Mouse (Mus musculus) embryo, embryonic 9.5 days (tissue): Measurements from ENCODE around the gene Dynlt1c.
"Not testable (repeated sequence)": the region's sequence is repeated elsewhere in the genome, so short reads cannot be mapped to it uniquely, and the experiment has no call there.

Source experiments
- DNase-seq: peaks from one replicate; pipeline ENCODE4 v3.0.0-alpha.2; 2017; ENCODE audit errors: extremely low spot score

Dynlt1c gene

DNA sequence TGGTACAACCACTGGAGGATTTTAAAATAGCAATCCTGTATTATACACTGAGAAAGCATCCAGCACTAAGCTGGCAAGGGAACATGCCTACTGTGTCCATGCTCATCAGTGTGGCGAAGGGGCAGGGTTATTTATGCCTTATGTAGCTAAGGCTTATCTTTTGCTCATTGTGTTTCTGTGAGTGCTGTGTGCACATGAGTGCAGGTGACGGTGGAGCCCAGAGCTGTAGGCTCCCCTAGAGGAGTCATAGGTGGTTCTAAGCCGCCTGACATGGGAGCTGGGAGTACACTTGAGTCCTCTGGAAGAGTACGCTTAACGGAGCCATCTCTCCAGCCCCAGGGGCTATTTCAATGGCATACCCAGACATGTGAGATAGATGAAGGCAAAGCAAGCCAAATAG lies 17.8 kb downstream of the Dynlt1c start:
- DNase-seq = not testable (repeated sequence)

DNA sequence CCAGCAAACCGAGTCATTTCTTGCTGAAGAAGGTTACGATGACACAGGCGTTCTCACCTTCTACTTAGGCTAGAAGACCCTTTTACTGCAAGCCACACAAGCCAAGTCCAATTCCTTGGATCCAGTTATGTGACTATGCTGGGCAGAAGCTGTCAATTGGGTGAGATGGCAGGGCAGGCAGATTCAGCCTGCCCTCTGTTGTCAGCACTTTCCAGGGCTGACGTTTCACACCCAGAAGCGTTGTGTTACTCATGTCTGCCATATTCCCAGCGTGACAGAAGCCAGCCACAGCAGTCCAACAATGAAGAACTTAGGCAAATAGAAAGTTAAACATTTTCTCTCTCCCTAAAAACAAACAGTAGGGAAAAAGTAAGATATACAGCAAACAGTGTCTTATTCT lies 18.6 kb downstream of the Dynlt1c start:
- not testable (repeated sequence) for DNase-seq

GRCm38 (mm10) chr17:6620730-6621451 lies 19.4 kb downstream of the Dynlt1c start:
- DNase-seq = not testable (repeated sequence)

- not testable (repeated sequence) for DNase-seq
Measured at GRCm38 (mm10) chr17:6621976-6622375, 20.5 kb downstream of the Dynlt1c start.

- DNase-seq = not testable (repeated sequence)
Measured at GRCm38 (mm10) chr17:6624926-6625558, 23.6 kb downstream of the Dynlt1c start.

DNA sequence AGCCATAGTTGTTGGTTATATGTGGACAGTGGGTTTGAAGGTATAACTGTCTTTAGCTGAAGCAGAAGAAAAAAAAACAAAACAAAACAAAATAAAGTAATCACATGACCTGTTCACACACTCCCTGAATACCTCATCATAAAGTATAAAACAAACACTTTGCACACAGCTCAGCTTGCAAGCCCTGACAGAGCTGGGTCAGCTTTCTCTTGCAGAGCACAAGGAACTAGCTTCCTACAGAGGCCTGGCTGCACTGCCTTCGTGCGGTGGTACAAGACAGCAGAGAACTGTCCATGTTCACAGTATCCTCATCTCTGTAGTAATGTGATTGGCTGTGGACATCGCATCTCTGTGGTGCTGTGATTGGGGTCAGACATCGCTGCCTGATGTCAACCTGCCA lies 28.9 kb downstream of the Dynlt1c start:
- not testable (repeated sequence) for DNase-seq

DNA sequence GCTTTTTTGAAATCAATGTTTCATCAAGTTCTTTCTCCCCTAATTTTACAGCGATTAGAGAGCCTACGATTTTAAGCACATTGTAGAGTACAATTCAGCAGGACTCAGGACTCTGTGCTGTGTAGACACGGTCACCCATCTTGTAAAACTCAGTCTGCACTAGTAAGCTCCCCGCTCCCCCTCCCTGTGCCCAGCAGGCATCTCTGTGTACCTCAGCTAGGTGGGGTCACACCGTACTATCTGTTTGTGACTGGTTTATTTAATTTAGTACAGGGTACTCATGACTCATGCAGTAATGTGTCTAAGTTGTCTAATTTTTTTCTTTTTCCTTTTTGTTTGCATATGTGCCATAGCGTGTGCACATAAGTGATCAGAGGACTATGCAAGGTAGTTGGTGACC lies 31.4 kb downstream of the Dynlt1c start:
- not testable (repeated sequence) for DNase-seq

DNA sequence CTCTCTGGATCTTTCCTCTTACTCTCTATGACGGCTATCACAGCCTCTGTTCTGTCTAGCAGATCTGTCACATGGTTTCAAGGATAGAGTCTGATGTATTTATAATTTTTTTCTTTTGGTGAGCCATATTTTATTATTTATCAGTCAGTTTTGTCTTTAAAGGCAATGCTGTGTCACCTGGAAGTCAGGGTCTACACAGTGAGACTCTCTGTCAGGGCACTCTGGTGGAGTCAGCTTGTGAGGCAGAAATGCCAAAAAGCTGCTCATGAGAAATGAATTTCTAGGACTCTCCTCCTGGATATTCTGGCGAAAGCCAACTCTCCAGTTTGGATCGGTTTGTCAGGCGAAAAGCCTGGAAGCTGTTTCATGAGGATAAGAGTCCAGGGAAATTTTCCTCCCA lies 34.3 kb downstream of the Dynlt1c start:
- DNase-seq = not testable (repeated sequence)

GRCm38 (mm10) chr17:6636861-6637260 lies 35.4 kb downstream of the Dynlt1c start:
- no peak for DNase-seq

GRCm38 (mm10) chr17:6637434-6637833 lies 36.0 kb downstream of the Dynlt1c start:
- DNase-seq = not testable (repeated sequence)

- not testable (repeated sequence) for DNase-seq
Measured at GRCm38 (mm10) chr17:6638444-6638843, 37.0 kb downstream of the Dynlt1c start.

DNA sequence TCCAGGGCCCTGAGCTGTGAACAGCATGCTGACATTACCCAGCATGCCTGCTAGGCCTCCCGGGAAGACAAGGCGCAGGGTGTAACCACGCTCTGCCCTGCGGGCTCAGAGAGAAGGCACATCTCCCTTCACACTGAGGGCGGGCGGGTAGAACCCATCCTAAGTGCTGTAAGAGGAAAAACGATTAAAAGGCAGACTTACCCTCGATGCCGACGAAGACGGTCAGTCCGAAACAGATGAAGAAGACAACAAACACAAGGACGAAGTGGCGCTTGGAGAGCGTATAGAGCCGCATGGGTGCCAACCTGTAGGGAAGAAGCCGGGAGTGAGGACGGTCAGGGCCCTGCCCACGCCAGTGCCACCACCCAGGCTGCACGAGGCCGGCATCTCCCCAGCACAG lies 38.0 kb downstream of the Dynlt1c start:
- DNase-seq = not testable (repeated sequence)

- not testable (repeated sequence) for DNase-seq
Measured at GRCm38 (mm10) chr17:6640044-6640637, 38.7 kb downstream of the Dynlt1c start.

GRCm38 (mm10) chr17:6640771-6641429 lies 39.4 kb downstream of the Dynlt1c start:
- DNase-seq = not testable (repeated sequence)

GRCm38 (mm10) chr17:6644210-6644609 lies 42.7 kb downstream of the Dynlt1c start:
- not testable (repeated sequence) for DNase-seq

DNA sequence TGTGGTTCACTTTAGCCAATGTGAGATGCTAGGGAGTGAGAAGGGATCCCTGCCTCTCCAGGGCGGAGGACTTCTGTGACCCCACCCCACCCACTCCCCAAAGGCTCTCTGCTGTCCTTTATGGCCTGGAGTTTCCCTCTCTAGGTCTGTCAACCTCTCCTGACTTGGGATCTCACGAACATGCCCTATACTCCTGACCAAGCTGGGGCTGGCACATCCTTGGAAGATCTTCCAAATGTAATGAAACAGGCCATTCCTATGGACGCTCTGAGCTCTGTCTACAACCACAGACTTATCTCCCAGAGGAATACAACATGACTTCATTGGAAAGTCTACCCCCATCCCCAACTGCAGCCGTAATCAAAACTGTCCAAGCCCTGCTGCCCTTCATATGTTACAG lies 43.2 kb downstream of the Dynlt1c start:
- DNase-seq = not testable (repeated sequence)

- not testable (repeated sequence) for DNase-seq
Measured at GRCm38 (mm10) chr17:6645668-6646067, 44.2 kb downstream of the Dynlt1c start.

- not testable (repeated sequence) for DNase-seq
Measured at GRCm38 (mm10) chr17:6646841-6647240, 45.4 kb downstream of the Dynlt1c start.

DNA sequence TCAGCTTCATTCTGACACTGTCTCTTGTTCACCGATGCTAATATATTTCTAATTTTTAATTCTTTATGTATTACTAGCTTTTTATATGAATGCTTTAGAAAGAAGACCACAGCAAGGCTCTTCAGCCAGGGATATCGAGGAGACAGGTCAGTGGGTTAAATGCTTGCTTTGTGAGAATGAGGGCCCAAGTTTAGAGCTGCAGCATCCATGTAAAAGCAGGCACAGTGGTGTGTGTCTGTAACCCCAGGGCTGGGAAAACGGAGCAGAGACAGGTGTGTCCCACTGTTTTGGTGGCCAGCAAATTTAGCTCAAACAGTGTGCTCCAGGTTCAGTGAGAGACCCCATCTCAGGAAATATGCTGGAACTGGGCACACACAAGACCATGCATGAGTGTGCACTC lies 46.0 kb downstream of the Dynlt1c start:
- not testable (repeated sequence) for DNase-seq

- not testable (repeated sequence) for DNase-seq
Measured at GRCm38 (mm10) chr17:6650904-6651565, 49.6 kb downstream of the Dynlt1c start.

- not testable (repeated sequence) for DNase-seq
Measured at GRCm38 (mm10) chr17:6653341-6653946, 52.0 kb downstream of the Dynlt1c start.
